Mouse (Mus musculus): ENCODE results near the gene Sertad2. TPM values are rescaled to one million over a fixed set of nuclear protein-coding genes. Genes with fewer than 3 reads are reported as not detected.

Sertad2 gene
- polyA plus RNA-seq, 1 experiment from 2014 or later: 30.5 TPM

DNA sequence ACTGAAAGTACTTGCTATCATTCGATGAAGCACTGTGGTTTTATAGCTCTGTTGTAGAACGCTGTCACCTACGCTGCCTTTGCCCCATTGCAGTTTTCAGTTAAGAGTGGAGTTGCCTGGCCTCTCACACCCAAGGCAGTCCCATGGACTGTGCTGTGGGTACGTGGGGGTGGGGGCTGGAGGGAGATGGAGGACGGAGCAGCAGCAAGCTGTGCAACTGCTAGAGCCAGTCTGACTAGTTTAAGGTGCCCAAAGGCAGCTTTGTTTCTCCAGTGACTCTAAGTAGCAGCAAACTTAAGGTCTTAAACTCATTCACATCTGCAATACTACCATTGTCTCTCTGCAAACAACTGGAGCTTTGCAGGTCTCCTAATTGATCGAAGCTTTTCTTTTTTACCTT, 92.6 kb downstream of the Sertad2 start:
- WGBS: 17% methylated on average over 6 of the region's 6 CpGs
- Histone ChIP-seq H3K27ac (ENCODE audit: low read depth, low read length) (no peak overlapping the region), H3K9me3 (ENCODE audit: control insufficient read depth, low read length) (no peaks in the 10 kb centered on the region), H3K4me3 (ENCODE audit: low read depth, low read length) (no peak overlapping the region), H3K36me3 (ENCODE audit: control insufficient read depth, insufficient read depth, low read length) (no peaks in the 10 kb centered on the region), H3K4me2 (ENCODE audit: low read depth, low read length) (no peak overlapping the region), H3K4me1 (ENCODE audit: control insufficient read depth, insufficient read depth, low read length) (peaks cover 19% of the 10 kb centered on the region; the same call in 1 of the 2 replicates), H3K27me3 (ENCODE audit: control insufficient read depth, insufficient read depth, low read length) (no peaks in the 10 kb centered on the region), H3K9ac (replicated peaks; ENCODE audit: low read depth, low read length) (no peak overlapping the region)
- no peak for ATAC-seq (ENCODE audit: low read depth)

DNA sequence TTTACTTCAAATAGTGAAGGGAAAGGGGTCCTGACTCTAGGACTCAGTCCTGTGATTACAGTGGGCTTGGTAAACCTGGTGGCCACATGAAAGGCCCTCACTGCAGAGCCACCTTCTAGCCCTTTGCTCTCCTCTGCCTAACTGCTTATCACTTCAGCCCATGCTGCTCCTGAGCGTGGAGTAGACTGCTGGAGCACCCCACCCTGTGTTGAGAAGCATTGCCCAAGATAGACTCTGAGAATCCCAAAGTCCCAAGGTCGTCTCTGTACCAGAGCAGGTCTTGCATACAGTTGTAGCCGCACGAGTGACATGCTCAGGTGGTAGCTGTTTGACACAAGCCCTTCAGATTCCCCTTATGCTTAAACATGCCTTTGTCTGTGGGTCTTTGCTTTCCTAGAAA, 93.1 kb downstream of the Sertad2 start:
- peaks cover 21% of the 10 kb centered on the region; the same call in 1 of the 2 replicates for H3K4me1 ChIP-seq (ENCODE audit: control insufficient read depth, insufficient read depth, low read length)
- no peak overlapping the region for H3K4me3 ChIP-seq (ENCODE audit: low read depth, low read length)
- H3K9me3 ChIP-seq (ENCODE audit: control insufficient read depth, low read length): no peaks in the 10 kb centered on the region
- no peak overlapping the region for H3K4me2 ChIP-seq (ENCODE audit: low read depth, low read length)
- 65% methylated on average over 4 of the region's 4 CpGs for whole genome bisulfite sequencing
- ATAC-seq (ENCODE audit: low read depth): no peak
- H3K27me3 ChIP-seq (ENCODE audit: control insufficient read depth, insufficient read depth, low read length): no peaks in the 10 kb centered on the region
- no peaks in the 10 kb centered on the region for H3K36me3 ChIP-seq (ENCODE audit: control insufficient read depth, insufficient read depth, low read length)
- no peak overlapping the region for H3K9ac ChIP-seq (replicated peaks; ENCODE audit: low read depth, low read length)
- H3K27ac ChIP-seq (ENCODE audit: low read depth, low read length): no peak overlapping the region

DNA sequence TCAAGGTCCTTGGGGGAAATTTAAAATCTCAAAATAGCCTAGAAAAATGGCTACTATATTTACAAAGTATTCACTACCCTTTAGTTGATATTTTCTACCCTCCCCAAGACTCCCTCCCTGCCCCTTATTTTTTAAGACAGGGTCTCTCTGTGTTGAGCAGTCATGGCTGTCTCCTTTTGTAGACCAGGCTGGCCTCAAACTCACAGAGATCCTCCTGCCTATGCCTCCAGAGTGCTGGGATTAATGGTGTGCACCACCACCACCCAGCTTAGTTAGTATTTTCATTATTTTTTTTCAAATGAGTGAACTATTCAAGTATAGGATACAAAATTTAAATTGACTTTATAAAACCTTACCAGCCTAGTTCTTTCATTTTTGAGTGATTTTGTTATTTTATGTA, 94.0 kb downstream of the Sertad2 start:
- no peak overlapping the region for H3K27ac ChIP-seq (ENCODE audit: low read depth, low read length)
- ATAC-seq (ENCODE audit: low read depth): no peak
- no peak overlapping the region for H3K4me2 ChIP-seq (ENCODE audit: low read depth, low read length)
- H3K27me3 ChIP-seq (ENCODE audit: control insufficient read depth, insufficient read depth, low read length): no peaks in the 10 kb centered on the region
- no peaks in the 10 kb centered on the region for H3K9me3 ChIP-seq (ENCODE audit: control insufficient read depth, low read length)
- peaks cover 21% of the 10 kb centered on the region; the same call in 1 of the 2 replicates for H3K4me1 ChIP-seq (ENCODE audit: control insufficient read depth, insufficient read depth, low read length)
- H3K4me3 ChIP-seq (ENCODE audit: low read depth, low read length): no peak overlapping the region
- no peaks in the 10 kb centered on the region for H3K36me3 ChIP-seq (ENCODE audit: control insufficient read depth, insufficient read depth, low read length)
- H3K9ac ChIP-seq (replicated peaks; ENCODE audit: low read depth, low read length): no peak overlapping the region

DNA sequence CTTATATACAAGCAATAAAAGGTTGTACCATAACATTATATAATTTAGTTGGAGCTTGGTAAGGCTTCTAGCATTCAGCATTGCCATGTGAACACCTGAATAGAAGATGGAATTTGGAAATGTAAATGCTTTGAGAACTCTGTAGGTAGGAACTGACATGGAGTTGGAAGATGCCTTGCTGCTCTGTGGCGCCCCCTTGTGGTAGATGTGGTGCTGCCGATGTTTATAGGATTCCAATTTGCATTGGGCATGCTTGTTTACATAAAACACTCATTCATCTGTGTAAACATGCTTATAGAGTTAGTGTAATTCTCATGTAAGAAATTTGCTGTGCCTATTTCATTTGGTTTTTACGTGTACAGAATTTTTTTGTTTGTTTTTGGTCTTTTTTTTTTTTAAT, 95.8 kb downstream of the Sertad2 start:
- peaks cover 12% of the 10 kb centered on the region; the same call in 1 of the 2 replicates for H3K4me1 ChIP-seq (ENCODE audit: control insufficient read depth, insufficient read depth, low read length)
- no peak for ATAC-seq (ENCODE audit: low read depth)
- 22% methylated on average over 3 of the region's 3 CpGs for WGBS

DNA sequence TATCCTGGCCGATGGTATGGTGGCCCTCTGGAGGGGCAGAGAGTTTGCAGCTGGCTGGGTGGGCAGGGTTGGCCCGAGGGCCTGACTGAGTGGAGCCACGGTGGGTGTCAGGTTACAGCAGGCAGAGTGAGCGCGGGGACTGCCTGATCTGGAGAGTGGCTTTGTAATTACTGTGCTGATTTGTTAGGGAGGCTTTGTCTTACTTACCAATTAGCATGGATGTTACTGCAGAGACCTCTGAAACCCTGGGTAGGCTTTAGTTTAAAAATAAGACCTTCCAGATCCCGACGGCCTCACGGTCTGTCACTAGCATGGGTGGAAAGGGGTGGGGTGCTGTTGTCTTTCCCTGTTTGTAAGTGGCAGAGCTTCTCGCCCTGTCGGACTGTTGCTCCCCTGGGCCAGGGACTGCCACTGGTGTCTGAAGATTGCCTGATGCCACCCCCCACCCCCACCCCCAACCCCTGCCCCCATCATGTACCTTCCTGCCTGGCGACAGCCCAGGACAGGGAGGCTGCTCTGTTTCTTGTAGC, 96.9 kb downstream of the Sertad2 start:
- H3K9me3 ChIP-seq (ENCODE audit: control insufficient read depth, low read length): no peaks in the 10 kb centered on the region
- peak overlapping the region; percentile 21; the same call in 1 of the 2 replicates for H3K9ac ChIP-seq (replicated peaks; ENCODE audit: low read depth, low read length)
- peak overlapping the region; percentile 19 for H3K4me2 ChIP-seq (ENCODE audit: low read depth, low read length)
- peak overlapping the region; percentile 49 for H3K27ac ChIP-seq (ENCODE audit: low read depth, low read length)
- ATAC-seq (ENCODE audit: low read depth): peak; percentile 91
- H3K4me3 ChIP-seq (ENCODE audit: low read depth, low read length): no peak overlapping the region
- H3K27me3 ChIP-seq (ENCODE audit: control insufficient read depth, insufficient read depth, low read length): no peaks in the 10 kb centered on the region
- WGBS: 1% methylated on average over 11 of the region's 11 CpGs
- no peaks in the 10 kb centered on the region for H3K36me3 ChIP-seq (ENCODE audit: control insufficient read depth, insufficient read depth, low read length)
- peaks cover 14% of the 10 kb centered on the region; the same call in 1 of the 2 replicates for H3K4me1 ChIP-seq (ENCODE audit: control insufficient read depth, insufficient read depth, low read length)

More for the DNA sequence above, 95.8 kb downstream of the Sertad2 start:
- H3K27me3 ChIP-seq (ENCODE audit: control insufficient read depth, insufficient read depth, low read length): no peaks in the 10 kb centered on the region
- H3K4me2 ChIP-seq (ENCODE audit: low read depth, low read length): no peak overlapping the region
- H3K27ac ChIP-seq (ENCODE audit: low read depth, low read length): no peak overlapping the region
- H3K36me3 ChIP-seq (ENCODE audit: control insufficient read depth, insufficient read depth, low read length): no peaks in the 10 kb centered on the region
- H3K4me3 ChIP-seq (ENCODE audit: low read depth, low read length): no peak overlapping the region
- H3K9me3 ChIP-seq (ENCODE audit: control insufficient read depth, low read length): no peaks in the 10 kb centered on the region
- no peak overlapping the region for H3K9ac ChIP-seq (replicated peaks; ENCODE audit: low read depth, low read length)

DNA sequence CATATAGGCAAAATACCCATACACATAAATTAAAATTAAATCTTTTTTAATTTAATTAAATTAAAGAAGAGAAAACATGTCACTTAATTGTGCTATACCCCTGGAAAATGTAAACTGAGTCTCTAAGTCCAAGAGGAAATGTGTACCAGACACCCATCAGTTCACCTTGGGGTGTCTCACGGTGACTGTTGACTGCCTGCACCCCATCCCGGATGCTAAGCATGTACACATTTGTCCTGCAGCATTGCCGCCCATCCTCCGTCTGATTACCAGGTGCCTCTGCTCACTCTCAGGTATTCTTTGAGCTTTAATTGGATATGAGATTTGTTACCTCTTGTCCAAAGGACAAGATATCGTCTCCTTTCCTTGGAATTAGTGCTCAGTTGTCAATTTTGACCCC, 99.3 kb downstream of the Sertad2 start:
- Histone ChIP-seq H3K4me1 (ENCODE audit: control insufficient read depth, insufficient read depth, low read length) (peaks cover 14% of the 10 kb centered on the region; the same call in 1 of the 2 replicates), H3K9ac (replicated peaks; ENCODE audit: low read depth, low read length) (no peak overlapping the region), H3K36me3 (ENCODE audit: control insufficient read depth, insufficient read depth, low read length) (no peaks in the 10 kb centered on the region), H3K27ac (ENCODE audit: low read depth, low read length) (no peak overlapping the region), H3K9me3 (ENCODE audit: control insufficient read depth, low read length) (no peaks in the 10 kb centered on the region), H3K4me2 (ENCODE audit: low read depth, low read length) (no peak overlapping the region), H3K27me3 (ENCODE audit: control insufficient read depth, insufficient read depth, low read length) (no peaks in the 10 kb centered on the region), H3K4me3 (ENCODE audit: low read depth, low read length) (no peak overlapping the region)
- 85% methylated on average over 5 of the region's 5 CpGs for WGBS
- no peak for ATAC-seq (ENCODE audit: low read depth)

DNA sequence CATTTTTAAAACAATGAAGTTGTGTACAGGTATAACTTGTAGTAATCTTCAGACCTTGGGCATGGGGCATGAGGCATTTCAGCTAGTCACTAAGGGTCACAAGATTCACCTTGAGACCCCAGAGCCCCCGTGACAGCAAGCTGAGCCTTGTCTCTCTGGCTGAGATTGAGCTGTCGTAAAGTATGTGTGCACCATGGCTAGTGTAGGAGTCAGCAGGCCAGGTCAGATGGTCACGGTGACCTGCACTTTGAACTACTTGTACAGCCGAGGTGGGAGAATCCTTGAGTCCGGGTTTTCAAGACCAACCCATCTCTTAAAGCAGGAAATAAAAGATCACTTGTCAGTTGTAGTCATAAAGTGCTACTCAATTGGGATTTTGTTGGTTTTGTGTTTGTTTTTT, 100.1 kb downstream of the Sertad2 start:
- Histone ChIP-seq H3K4me2 (ENCODE audit: low read depth, low read length) (no peak overlapping the region), H3K4me1 (ENCODE audit: control insufficient read depth, insufficient read depth, low read length) (peaks cover 14% of the 10 kb centered on the region; the same call in 1 of the 2 replicates), H3K36me3 (ENCODE audit: control insufficient read depth, insufficient read depth, low read length) (0 out of 2 replicates have a peak, but pooled peaks cover under 1% of the 10 kb centered on the region), H3K4me3 (ENCODE audit: low read depth, low read length) (no peak overlapping the region), H3K9ac (replicated peaks; ENCODE audit: low read depth, low read length) (no peak overlapping the region), H3K9me3 (ENCODE audit: control insufficient read depth, low read length) (no peaks in the 10 kb centered on the region), H3K27ac (ENCODE audit: low read depth, low read length) (no peak overlapping the region), H3K27me3 (ENCODE audit: control insufficient read depth, insufficient read depth, low read length) (no peaks in the 10 kb centered on the region)
- WGBS: 55% methylated on average over 5 of the region's 5 CpGs
- no peak for ATAC-seq (ENCODE audit: low read depth)

DNA sequence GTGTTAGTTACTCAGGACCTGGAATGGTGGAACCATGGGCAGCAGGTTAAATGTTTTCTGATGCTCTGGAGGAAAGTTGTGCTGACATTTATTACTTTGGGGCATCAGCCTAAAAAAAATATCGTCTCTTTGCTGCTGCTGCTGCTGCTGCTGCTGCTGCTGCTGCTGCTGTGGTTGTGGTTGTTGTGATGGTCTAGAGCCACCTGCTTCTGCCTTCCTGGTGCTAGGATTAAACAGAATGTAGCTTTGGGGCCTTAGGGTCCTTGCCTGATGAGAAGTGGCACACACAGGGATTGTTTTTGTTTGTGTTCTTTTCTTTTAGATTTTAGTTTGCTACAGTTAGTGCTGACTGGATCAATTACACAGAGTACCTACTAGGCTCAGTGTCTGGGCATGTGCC, 101.1 kb downstream of the Sertad2 start:
- Histone ChIP-seq H3K4me3 (ENCODE audit: low read depth, low read length) (no peak overlapping the region), H3K9ac (replicated peaks; ENCODE audit: low read depth, low read length) (no peak overlapping the region), H3K4me1 (ENCODE audit: control insufficient read depth, insufficient read depth, low read length) (peaks cover 14% of the 10 kb centered on the region; the same call in 1 of the 2 replicates), H3K27ac (ENCODE audit: low read depth, low read length) (no peak overlapping the region), H3K36me3 (ENCODE audit: control insufficient read depth, insufficient read depth, low read length) (0 out of 2 replicates have a peak, but pooled peaks cover 7% of the 10 kb centered on the region), H3K27me3 (ENCODE audit: control insufficient read depth, insufficient read depth, low read length) (no peaks in the 10 kb centered on the region), H3K9me3 (ENCODE audit: control insufficient read depth, low read length) (no peaks in the 10 kb centered on the region), H3K4me2 (ENCODE audit: low read depth, low read length) (no peak overlapping the region)
- no peak for ATAC-seq (ENCODE audit: low read depth)
- WGBS: 79% methylated on average over 1 of the region's 1 CpGs

DNA sequence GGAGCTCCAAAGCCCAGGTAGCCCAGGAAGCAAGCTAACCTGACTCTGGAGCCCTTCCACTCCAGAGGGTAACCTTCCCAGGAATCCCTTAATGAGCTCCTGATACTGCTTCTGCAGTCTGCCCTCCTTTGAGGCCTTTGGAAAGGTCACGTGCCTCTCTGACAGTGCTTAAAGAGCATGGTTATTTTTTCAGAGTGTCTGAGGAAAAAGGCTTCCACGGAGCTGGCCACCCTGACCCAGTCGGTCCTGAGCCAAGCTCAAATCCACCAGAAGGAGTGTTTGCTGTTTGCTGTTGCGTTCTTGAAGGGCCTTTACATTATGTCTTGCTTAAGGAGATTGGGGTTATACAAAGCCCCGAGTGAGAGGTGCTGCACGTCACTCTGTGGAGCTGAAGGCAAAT, 101.8 kb downstream of the Sertad2 start:
- Histone ChIP-seq H3K27me3 (ENCODE audit: control insufficient read depth, insufficient read depth, low read length) (no peaks in the 10 kb centered on the region), H3K4me2 (ENCODE audit: low read depth, low read length) (no peak overlapping the region), H3K4me3 (ENCODE audit: low read depth, low read length) (no peak overlapping the region), H3K4me1 (ENCODE audit: control insufficient read depth, insufficient read depth, low read length) (peaks cover 13% of the 10 kb centered on the region; the same call in 1 of the 2 replicates), H3K9ac (replicated peaks; ENCODE audit: low read depth, low read length) (no peak overlapping the region), H3K36me3 (ENCODE audit: control insufficient read depth, insufficient read depth, low read length) (0 out of 2 replicates have a peak, but pooled peaks cover 7% of the 10 kb centered on the region), H3K9me3 (ENCODE audit: control insufficient read depth, low read length) (no peaks in the 10 kb centered on the region), H3K27ac (ENCODE audit: low read depth, low read length) (no peak overlapping the region)
- WGBS: 67% methylated on average over 6 of the region's 6 CpGs
- ATAC-seq (ENCODE audit: low read depth): no peak

Data from neural tube, embryonic 14.5 days (tissue).